Mouse (Mus musculus) heart, embryonic 13.5 days (tissue): ENCODE measurements around the gene Olfr544. TPM values are rescaled to one million over a fixed set of nuclear protein-coding genes. Genes with fewer than 3 reads are reported as not detected.
"Not testable (repeated sequence)": the region's sequence is repeated elsewhere in the genome, so short reads cannot be mapped to it uniquely, and the experiment has no call there.

ENCODE experiments used
- ATAC-seq: fragments of 200-750 bp; cut with Nextera tagmentation; 2 replicates; pipeline ENCODE4 v1.8.0; 2017; ENCODE audit warnings: moderate TSS enrichment; ENCODE audit not compliant: insufficient number of reproducible peaks, low FRiP score, low TSS enrichment; ENCODE audit errors: extremely low read depth
- H3K27ac ChIP-seq: fragments of 300-500 bp; sonication (generic); replicated peaks from 2 replicates; pipeline ENCODE4 v1.5.1; 2015; ENCODE audit warnings: moderate library complexity, mild to moderate bottlenecking, inconsistent platforms
- H3K27me3 ChIP-seq: fragments of 300-500 bp; sonication (generic); replicated peaks from 2 replicates; pipeline ENCODE4 v1.6.1; 2015; ENCODE audit warnings: mild to moderate bottlenecking, inconsistent platforms
- H3K36me3 ChIP-seq: fragments of 300-500 bp; sonication (generic); 2 replicates; pipeline ENCODE4 v1.6.1; 2015; ENCODE audit warnings: mild to moderate bottlenecking, inconsistent platforms
- H3K4me1 ChIP-seq: fragments of 300-500 bp; sonication (generic); 2 replicates; pipeline ENCODE4 v1.6.1; 2015; ENCODE audit warnings: inconsistent platforms
- H3K4me2 ChIP-seq: fragments of 300-500 bp; sonication (generic); 2 replicates; pipeline ENCODE4 v1.6.1; 2015; ENCODE audit warnings: inconsistent platforms, mild to moderate bottlenecking, moderate library complexity
- H3K4me3 ChIP-seq: fragments of 300-500 bp; sonication (generic); 2 replicates; pipeline ENCODE4 v1.5.1; 2015; ENCODE audit warnings: moderate library complexity, mild to moderate bottlenecking, inconsistent platforms
- H3K9ac ChIP-seq: fragments of 300-500 bp; sonication (generic); 2 replicates; pipeline ENCODE4 v1.6.1; 2015; ENCODE audit warnings: inconsistent platforms, mild to moderate bottlenecking, moderate library complexity
- H3K9me3 ChIP-seq: fragments of 300-500 bp; sonication (generic); 2 replicates; pipeline ENCODE4 v1.6.1; 2016; ENCODE audit warnings: inconsistent platforms
- WGBS: fragments of 180-500 bp; shearing (Covaris S2); methylation state at CpG from one replicate; pipeline ENCODE4 v1.1.7; 2015; ENCODE audit warnings: mixed read lengths; 5-methylcytosine and 5-hydroxymethylcytosine counted together
- polyA plus RNA-seq: library from polyadenylated mRNA; unstranded; fragments of >200 nt; fragmentation: Nextera tagmentation; extraction: Ambion mirVana; gene quantifications from 2 replicates; pipeline ENCODE4 v1.2.1, GENCODE M21; 2015

The Olfr544 gene
- polyA plus RNA-seq, 1 experiment from 2014 or later, result not detected

GRCm38 (mm10) chr7:102501986-102502385, 13.9 kb upstream of the Olfr544 start:
- WGBS, result 62% methylated on average over 5 of the region's 5 CpGs
- H3K9me3 ChIP-seq, result no peaks in the 10 kb centered on the region
- no peak overlapping the region for H3K27ac ChIP-seq
- H3K9ac ChIP-seq, result no peak overlapping the region
- H3K27me3 ChIP-seq, result no peaks in the 10 kb centered on the region
- H3K4me1 ChIP-seq, result no peaks in the 10 kb centered on the region
- no peak overlapping the region for H3K4me2 ChIP-seq
- ATAC-seq, result no peak
- no peaks in the 10 kb centered on the region for H3K36me3 ChIP-seq
- H3K4me3 ChIP-seq, result no peak overlapping the region

- Histone ChIP-seq H3K27me3 (no peaks in the 10 kb centered on the region), H3K9me3 (no peaks in the 10 kb centered on the region), H3K9ac (no peak within 1 kb of the TSS), H3K4me1 (no peaks in the 10 kb centered on the region), H3K27ac (no peak within 1 kb of the TSS), H3K4me2 (no peak within 1 kb of the TSS), H3K36me3 (no peaks in the 10 kb centered on the region), H3K4me3 (no peak within 1 kb of the TSS)
- ATAC-seq, result no peak
- 60% methylated on average over 3 of the region's 3 CpGs for WGBS
Observed at GRCm38 (mm10) chr7:102499473-102499872, 11.4 kb upstream of the Olfr544 start, which contains the start of gene Olfr545. TSS of gene Olfr545 (minus strand) at chr7:102499573.

GRCm38 (mm10) chr7:102494416-102494815, 6.3 kb upstream of the Olfr544 start:
- not testable (repeated sequence) for H3K27ac ChIP-seq, H3K36me3 ChIP-seq, H3K4me2 ChIP-seq, H3K9ac ChIP-seq, H3K9me3 ChIP-seq, H3K27me3 ChIP-seq, H3K4me3 ChIP-seq, ATAC-seq, H3K4me1 ChIP-seq
- WGBS, result 39% methylated on average over 6 of the region's 7 CpGs

GRCm38 (mm10) chr7:102486105-102486504, 2.0 kb downstream of the Olfr544 start:
- H3K9ac ChIP-seq, result no peak overlapping the region
- 10% methylated on average over 1 of the region's 1 CpGs for WGBS
- H3K27ac ChIP-seq, result no peak overlapping the region
- H3K4me1 ChIP-seq, result peaks cover 16% of the 10 kb centered on the region
- no peak for ATAC-seq
- no peak overlapping the region for H3K4me2 ChIP-seq
- no peaks in the 10 kb centered on the region for H3K36me3 ChIP-seq
- H3K9me3 ChIP-seq, result no peaks in the 10 kb centered on the region
- H3K4me3 ChIP-seq, result no peak overlapping the region
- no peaks in the 10 kb centered on the region for H3K27me3 ChIP-seq

- not testable (repeated sequence) for H3K27me3 ChIP-seq, H3K9me3 ChIP-seq, H3K36me3 ChIP-seq, H3K4me3 ChIP-seq, H3K9ac ChIP-seq, H3K27ac ChIP-seq, H3K4me2 ChIP-seq, ATAC-seq
- 48% methylated on average over 8 of the region's 8 CpGs for WGBS
- peaks cover 29% of the 10 kb centered on the region for H3K4me1 ChIP-seq
Observed at GRCm38 (mm10) chr7:102484766-102485165, 3.3 kb downstream of the Olfr544 start.

GRCm38 (mm10) chr7:102483665-102484064, 4.4 kb downstream of the Olfr544 start:
- Histone ChIP-seq H3K9ac (no peak overlapping the region), H3K4me3 (no peak overlapping the region), H3K4me2 (no peak overlapping the region), H3K9me3 (no peaks in the 10 kb centered on the region), H3K27me3 (no peaks in the 10 kb centered on the region), H3K27ac (0 out of 2 replicates have a peak overlapping the region, but pooled peaks have one; percentile 12), H3K4me1 (peaks cover 37% of the 10 kb centered on the region), H3K36me3 (no peaks in the 10 kb centered on the region)
- ATAC-seq, result no peak
- WGBS, result 38% methylated on average over 2 of the region's 2 CpGs

GRCm38 (mm10) chr7:102481579-102481978, 6.5 kb downstream of the Olfr544 start, which contains the start of gene Olfr543:
TSS of gene Olfr543 (minus strand) at chr7:102481679.
- no peak within 1 kb of the TSS for H3K9ac ChIP-seq
- H3K9me3 ChIP-seq, result no peaks in the 10 kb centered on the region
- H3K27me3 ChIP-seq, result no peaks in the 10 kb centered on the region
- no peak within 1 kb of the TSS for H3K4me2 ChIP-seq
- no peaks in the 10 kb centered on the region for H3K36me3 ChIP-seq
- no peak within 1 kb of the TSS for H3K4me3 ChIP-seq
- no peak within 1 kb of the TSS; the same call in 1 of the 2 replicates for H3K27ac ChIP-seq
- 90% methylated on average over 4 of the region's 4 CpGs for WGBS
- ATAC-seq, result no peak
- peaks cover 33% of the 10 kb centered on the region for H3K4me1 ChIP-seq

- no peaks in the 10 kb centered on the region for H3K9me3 ChIP-seq
- H3K4me2 ChIP-seq, result no peak overlapping the region
- no peak overlapping the region for H3K4me3 ChIP-seq
- H3K36me3 ChIP-seq, result no peaks in the 10 kb centered on the region
- H3K27ac ChIP-seq, result no peak overlapping the region; the same call in 1 of the 2 replicates
- no peak overlapping the region for H3K9ac ChIP-seq
- peaks cover 33% of the 10 kb centered on the region for H3K4me1 ChIP-seq
- 59% methylated on average over 4 of the region's 4 CpGs for WGBS
- no peaks in the 10 kb centered on the region for H3K27me3 ChIP-seq
- no peak for ATAC-seq
Observed at GRCm38 (mm10) chr7:102480821-102481220, 7.3 kb downstream of the Olfr544 start.

GRCm38 (mm10) chr7:102479368-102480078, 8.6 kb downstream of the Olfr544 start:
- Histone ChIP-seq H3K4me1 (peaks cover 33% of the 10 kb centered on the region), H3K4me2 (no peak overlapping the region), H3K36me3 (0 out of 2 replicates have a peak, but pooled peaks cover 3% of the 10 kb centered on the region), H3K4me3 (no peak overlapping the region), H3K27me3 (no peaks in the 10 kb centered on the region), H3K27ac (no peak overlapping the region), H3K9me3 (no peaks in the 10 kb centered on the region), H3K9ac (no peak overlapping the region)
- WGBS, result 41% methylated on average over 5 of the region's 5 CpGs
- no peak for ATAC-seq

GRCm38 (mm10) chr7:102478926-102479325, 9.2 kb downstream of the Olfr544 start:
- no peaks in the 10 kb centered on the region for H3K27me3 ChIP-seq
- H3K27ac ChIP-seq, result no peak overlapping the region
- no peak overlapping the region for H3K4me2 ChIP-seq
- ATAC-seq, result no peak
- no peak overlapping the region for H3K4me3 ChIP-seq
- peaks cover 28% of the 10 kb centered on the region for H3K4me1 ChIP-seq
- H3K9me3 ChIP-seq, result no peaks in the 10 kb centered on the region
- WGBS, result 82% methylated on average over 3 of the region's 3 CpGs
- no peak overlapping the region for H3K9ac ChIP-seq
- H3K36me3 ChIP-seq, result 0 out of 2 replicates have a peak, but pooled peaks cover 3% of the 10 kb centered on the region

- 78% methylated on average over 4 of the region's 4 CpGs for WGBS
- no peaks in the 10 kb centered on the region for H3K9me3 ChIP-seq
- no peak overlapping the region for H3K4me2 ChIP-seq
- H3K36me3 ChIP-seq, result 0 out of 2 replicates have a peak, but pooled peaks cover 3% of the 10 kb centered on the region
- no peak overlapping the region for H3K27ac ChIP-seq
- peaks cover 23% of the 10 kb centered on the region for H3K4me1 ChIP-seq
- ATAC-seq, result no peak
- no peak overlapping the region for H3K4me3 ChIP-seq
- H3K9ac ChIP-seq, result no peak overlapping the region
- no peaks in the 10 kb centered on the region for H3K27me3 ChIP-seq
Observed at GRCm38 (mm10) chr7:102478425-102478824, 9.7 kb downstream of the Olfr544 start.

- H3K4me1 ChIP-seq, result peaks cover 27% of the 10 kb centered on the region
- 70% methylated on average over 11 of the region's 11 CpGs for WGBS
- no peak overlapping the region for H3K4me3 ChIP-seq
- 0 out of 2 replicates have a peak, but pooled peaks cover 3% of the 10 kb centered on the region for H3K36me3 ChIP-seq
- H3K27me3 ChIP-seq, result no peaks in the 10 kb centered on the region
- H3K4me2 ChIP-seq, result no peak overlapping the region
- no peak for ATAC-seq
- no peak overlapping the region for H3K27ac ChIP-seq
- no peak overlapping the region for H3K9ac ChIP-seq
- H3K9me3 ChIP-seq, result no peaks in the 10 kb centered on the region
Observed at GRCm38 (mm10) chr7:102477377-102477776, 10.7 kb downstream of the Olfr544 start.
